Mouse (Mus musculus): Measurements from ENCODE around the gene Il20ra. TPM values are rescaled to one million over a fixed set of nuclear protein-coding genes. Genes with fewer than 3 reads are reported as not detected.

Il20ra gene
- not detected in 2 replicates for total RNA-seq (2023)

GRCm38 (mm10) chr10:19712421-19712836 lies at the start of gene Il20ra:
Gene Il20ra, plus strand, starts transcription at chr10:19712570.

Other genes starting within 250 kb of the Il20ra start
- 140 and 152 TPM in 2 replicates for gene Ifngr1, start 120.6 kb upstream of the Il20ra start, total RNA-seq (2023)
- gene Il22ra2, start 90.6 kb upstream of the Il20ra start, total RNA-seq (2023) = 1.1 and 1.3 TPM in 2 replicates
- 0.14 and 0.41 TPM in 2 replicates for gene Slc35d3, start 138.9 kb downstream of the Il20ra start, total RNA-seq (2023)
- gene Pex7, start 195.1 kb downstream of the Il20ra start, total RNA-seq (2023) = 15.6 and 16.6 TPM in 2 replicates
- gene Map3k5, start 221.9 kb downstream of the Il20ra start, total RNA-seq (2023) = 132 and 259 TPM in 2 replicates